Mouse (Mus musculus) midbrain, embryonic 13.5 days (tissue): ENCODE results near the gene Itih5. TPM values are rescaled to one million over a fixed set of nuclear protein-coding genes. Genes with fewer than 3 reads are reported as not detected.
A peak's percentile ranks its signal among the peaks of the same experiment; 100 is the strongest.

Source experiments
- ATAC-seq: fragments of 200-750 bp; cut with Nextera tagmentation; 2 replicates; pipeline ENCODE4 v1.8.0; 2017; ENCODE audit warnings: mild to moderate bottlenecking, moderate TSS enrichment, moderate library complexity
- H3K27ac ChIP-seq: fragments of 300-500 bp; sonication (generic); 2 replicates; pipeline ENCODE4 v1.5.1; 2015; ENCODE audit warnings: inconsistent platforms, mild to moderate bottlenecking, moderate library complexity
- H3K27me3 ChIP-seq: fragments of 300-500 bp; sonication (generic); 2 replicates; pipeline ENCODE4 v1.6.1; 2015; ENCODE audit warnings: mild to moderate bottlenecking, inconsistent platforms
- H3K36me3 ChIP-seq: fragments of 300-500 bp; sonication (generic); 2 replicates; pipeline ENCODE4 v1.6.1; 2015; ENCODE audit warnings: mild to moderate bottlenecking, inconsistent platforms
- H3K4me1 ChIP-seq: fragments of 300-500 bp; sonication (generic); replicated peaks from 2 replicates; pipeline ENCODE4 v1.6.1; 2015; ENCODE audit warnings: inconsistent platforms
- H3K4me2 ChIP-seq: fragments of 300-500 bp; sonication (generic); replicated peaks from 2 replicates; pipeline ENCODE4 v1.6.1; 2015; ENCODE audit warnings: moderate library complexity, mild to moderate bottlenecking, inconsistent platforms
- H3K4me3 ChIP-seq: fragments of 300-500 bp; sonication (generic); replicated peaks from 2 replicates; pipeline ENCODE4 v1.5.1; 2015; ENCODE audit warnings: mild to moderate bottlenecking, inconsistent platforms
- H3K9ac ChIP-seq: fragments of 300-500 bp; sonication (generic); replicated peaks from 2 replicates; pipeline ENCODE4 v1.6.1; 2015; ENCODE audit warnings: mild to moderate bottlenecking, inconsistent platforms
- H3K9me3 ChIP-seq: fragments of 300-500 bp; sonication (generic); 2 replicates; pipeline ENCODE4 v1.6.1; 2016; ENCODE audit warnings: mild to moderate bottlenecking, inconsistent platforms
- WGBS: fragments of 180-500 bp; shearing (Covaris S2); methylation state at CpG from one replicate; pipeline ENCODE4 v1.1.7; 2015; 5-methylcytosine and 5-hydroxymethylcytosine counted together
- polyA plus RNA-seq: library from polyadenylated mRNA; unstranded; fragments of >200 nt; fragmentation: Nextera tagmentation; extraction: Ambion mirVana; gene quantifications from 2 replicates; pipeline ENCODE4 v1.2.1, GENCODE M21; 2015

Itih5 gene
- 4.7 and 6.2 TPM in 2 replicates for polyA plus RNA-seq

- WGBS, result 7% methylated on average over 27 of the region's 27 CpGs
- no peaks in the 10 kb centered on the region for H3K36me3 ChIP-seq
- no peak within 1 kb of the TSS for H3K27ac ChIP-seq
- peaks cover 11% of the 10 kb centered on the region for H3K4me1 ChIP-seq
- H3K9ac ChIP-seq, result peak within 1 kb of the TSS; percentile 51
- H3K4me2 ChIP-seq, result peak within 1 kb of the TSS; percentile 86
- peak within 1 kb of the TSS; percentile 44 for H3K4me3 ChIP-seq
- no peaks in the 10 kb centered on the region for H3K27me3 ChIP-seq
- no peaks in the 10 kb centered on the region for H3K9me3 ChIP-seq
- ATAC-seq, result peak; percentile 85
Observed at GRCm38 (mm10) chr2:10153201-10154075, at the start of gene Itih5. TSS of gene Itih5 (plus strand) at chr2:10153571.

DNA sequence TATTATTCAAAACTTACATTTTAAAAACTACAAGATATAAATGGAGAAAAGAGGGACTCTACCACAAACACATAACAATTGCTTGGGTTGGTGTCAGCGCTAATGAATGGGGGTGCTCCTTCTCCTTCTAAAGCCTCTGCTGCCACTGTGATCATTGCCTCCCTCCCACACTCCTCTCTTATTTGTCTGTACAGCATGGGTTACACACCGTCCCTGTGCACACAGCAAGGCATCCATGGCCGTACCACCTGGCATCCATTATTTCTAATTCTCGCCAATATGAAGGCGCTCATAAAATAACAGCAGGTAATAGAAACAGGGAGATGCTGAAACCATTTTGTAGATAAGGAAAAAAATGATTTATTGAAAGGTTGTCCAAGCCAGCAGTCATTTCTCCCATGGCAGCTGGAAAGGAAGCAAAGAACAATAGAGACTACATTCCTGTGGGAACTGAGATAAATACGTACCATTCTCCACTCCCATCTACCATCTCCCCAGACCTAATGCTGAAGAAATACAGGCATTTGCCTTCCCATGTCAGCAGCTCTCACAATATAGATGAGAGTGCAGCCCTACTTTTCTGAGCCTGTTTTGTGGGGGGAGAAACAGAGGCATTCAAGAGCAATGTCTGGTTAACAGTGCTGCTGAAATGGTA, 44.7 kb upstream of the Itih5 start:
- Histone ChIP-seq H3K4me3 (no peak overlapping the region), H3K9me3 (no peaks in the 10 kb centered on the region), H3K27ac (peak overlapping the region; percentile 9; the same call in 1 of the 2 replicates), H3K36me3 (no peaks in the 10 kb centered on the region), H3K9ac (no peak overlapping the region), H3K4me1 (no peaks in the 10 kb centered on the region), H3K27me3 (no peaks in the 10 kb centered on the region), H3K4me2 (no peak overlapping the region)
- no peak for ATAC-seq
- WGBS, result 83% methylated on average over 6 of the region's 6 CpGs

GRCm38 (mm10) chr2:10118751-10119150, 34.6 kb upstream of the Itih5 start:
- H3K27ac ChIP-seq, result no peak overlapping the region
- H3K27me3 ChIP-seq, result no peaks in the 10 kb centered on the region
- no peak overlapping the region for H3K4me2 ChIP-seq
- H3K4me3 ChIP-seq, result no peak overlapping the region
- no peak for ATAC-seq
- H3K9ac ChIP-seq, result no peak overlapping the region
- whole genome bisulfite sequencing, result 68% methylated on average over 1 of the region's 1 CpGs
- no peaks in the 10 kb centered on the region for H3K4me1 ChIP-seq
- no peaks in the 10 kb centered on the region for H3K36me3 ChIP-seq
- no peaks in the 10 kb centered on the region for H3K9me3 ChIP-seq

DNA sequence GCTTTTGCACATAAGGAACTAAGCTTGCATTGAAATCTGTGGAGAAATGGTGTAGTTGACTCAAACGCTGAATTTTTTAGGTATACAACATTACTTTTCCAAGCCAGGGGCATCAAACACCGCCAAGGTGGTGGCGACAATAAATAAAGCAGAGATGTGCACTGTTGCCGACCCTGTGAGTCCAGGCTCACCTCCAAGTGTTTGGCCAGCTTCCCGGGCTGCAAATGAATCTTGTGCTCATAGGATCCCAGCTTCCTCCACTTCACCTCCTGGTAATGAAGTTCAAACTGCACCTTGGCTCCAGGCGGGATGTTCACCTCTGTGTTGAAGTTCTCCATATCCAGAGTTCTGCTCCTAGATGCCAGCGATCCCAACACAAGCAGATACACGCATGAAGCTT, 34.1 kb upstream of the Itih5 start:
- Histone ChIP-seq H3K27me3 (no peaks in the 10 kb centered on the region), H3K27ac (no peak overlapping the region), H3K4me3 (no peak overlapping the region), H3K9me3 (no peaks in the 10 kb centered on the region), H3K9ac (no peak overlapping the region), H3K4me1 (no peaks in the 10 kb centered on the region), H3K4me2 (no peak overlapping the region), H3K36me3 (no peaks in the 10 kb centered on the region)
- 89% methylated on average over 8 of the region's 8 CpGs for WGBS
- no peak for ATAC-seq

- Histone ChIP-seq H3K36me3 (no peaks in the 10 kb centered on the region), H3K9me3 (no peaks in the 10 kb centered on the region), H3K27ac (no peak overlapping the region), H3K4me3 (no peak overlapping the region), H3K9ac (no peak overlapping the region), H3K27me3 (no peaks in the 10 kb centered on the region), H3K4me2 (no peak overlapping the region), H3K4me1 (no peaks in the 10 kb centered on the region)
- 75% methylated on average over 3 of the region's 3 CpGs for WGBS
- ATAC-seq, result no peak
Observed at GRCm38 (mm10) chr2:10121826-10122225, 31.5 kb upstream of the Itih5 start.

GRCm38 (mm10) chr2:10126122-10126521, 27.2 kb upstream of the Itih5 start:
- H3K4me1 ChIP-seq, result no peaks in the 10 kb centered on the region
- no peaks in the 10 kb centered on the region for H3K36me3 ChIP-seq
- ATAC-seq, result no peak
- H3K4me2 ChIP-seq, result no peak overlapping the region
- H3K9me3 ChIP-seq, result no peaks in the 10 kb centered on the region
- H3K4me3 ChIP-seq, result no peak overlapping the region
- 90% methylated on average over 4 of the region's 4 CpGs for WGBS
- H3K27me3 ChIP-seq, result no peaks in the 10 kb centered on the region
- H3K9ac ChIP-seq, result no peak overlapping the region
- no peak overlapping the region for H3K27ac ChIP-seq

GRCm38 (mm10) chr2:10127471-10127870, 25.9 kb upstream of the Itih5 start:
- Histone ChIP-seq H3K4me2 (no peak overlapping the region), H3K27me3 (no peaks in the 10 kb centered on the region), H3K36me3 (no peaks in the 10 kb centered on the region), H3K4me1 (no peaks in the 10 kb centered on the region), H3K9ac (no peak overlapping the region), H3K4me3 (no peak overlapping the region), H3K27ac (no peak overlapping the region), H3K9me3 (no peaks in the 10 kb centered on the region)
- WGBS, result 87% methylated on average over 5 of the region's 5 CpGs
- ATAC-seq, result no peak

DNA sequence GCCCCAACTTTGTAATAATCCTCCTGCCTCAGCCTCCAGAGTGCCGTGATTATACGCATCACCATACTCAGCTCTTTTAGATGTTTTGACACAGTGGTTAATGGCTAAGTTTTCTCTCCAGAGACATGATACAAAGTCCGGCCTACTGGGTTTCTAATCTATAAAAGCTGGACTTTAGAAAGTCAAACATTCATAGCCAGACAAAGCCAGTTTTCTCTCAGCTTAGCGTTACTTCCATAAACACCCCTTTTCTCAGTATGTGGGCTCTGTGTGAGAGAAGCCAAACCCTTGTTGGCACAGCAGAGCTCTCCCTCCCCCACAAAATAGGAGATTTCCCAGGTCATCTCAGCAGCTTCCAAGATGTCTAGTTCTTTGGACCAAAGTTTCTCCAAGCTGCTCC, 24.8 kb upstream of the Itih5 start:
- Histone ChIP-seq H3K4me3 (no peak overlapping the region), H3K36me3 (no peaks in the 10 kb centered on the region), H3K4me1 (no peaks in the 10 kb centered on the region), H3K9ac (no peak overlapping the region), H3K27me3 (no peaks in the 10 kb centered on the region), H3K4me2 (no peak overlapping the region), H3K9me3 (no peaks in the 10 kb centered on the region), H3K27ac (no peak overlapping the region)
- no peak for ATAC-seq
- 80% methylated on average over 4 of the region's 4 CpGs for WGBS

DNA sequence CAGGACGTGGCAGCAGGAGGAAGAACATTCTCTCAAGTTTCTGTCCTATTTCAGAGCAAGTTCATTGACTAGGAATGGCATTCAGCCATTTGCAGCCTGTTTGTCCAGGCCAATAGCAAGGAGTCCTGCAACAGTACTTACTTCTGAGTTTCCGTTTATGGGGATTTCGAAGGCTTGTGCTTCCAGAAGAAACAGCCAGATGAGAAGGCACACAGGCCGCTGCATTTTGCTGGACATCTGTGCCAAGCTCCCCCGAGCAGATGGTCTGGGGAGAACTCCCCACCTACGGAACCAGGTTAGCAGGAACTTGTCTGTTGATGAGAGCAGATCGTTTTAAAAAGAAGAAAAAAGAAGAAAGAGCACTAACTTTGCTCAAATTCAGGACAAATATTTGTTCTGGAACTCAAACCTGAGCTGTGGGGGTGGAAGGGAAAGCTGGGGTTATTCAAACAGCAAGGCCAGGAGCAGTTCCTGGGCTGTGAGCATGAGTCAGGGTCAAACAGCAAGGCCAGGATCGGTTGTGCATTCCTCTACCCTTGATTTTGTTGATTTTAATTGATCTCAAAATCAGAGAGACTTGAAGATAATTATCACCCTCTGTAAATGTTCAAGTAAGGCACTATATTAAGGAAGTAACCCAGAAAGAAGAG, 22.9 kb upstream of the Itih5 start:
- Histone ChIP-seq H3K27me3 (no peaks in the 10 kb centered on the region), H3K9me3 (no peaks in the 10 kb centered on the region), H3K4me3 (no peak overlapping the region), H3K36me3 (no peaks in the 10 kb centered on the region), H3K4me2 (no peak overlapping the region), H3K4me1 (no peaks in the 10 kb centered on the region), H3K27ac (no peak overlapping the region), H3K9ac (no peak overlapping the region)
- 76% methylated on average over 8 of the region's 8 CpGs for WGBS
- no peak for ATAC-seq

DNA sequence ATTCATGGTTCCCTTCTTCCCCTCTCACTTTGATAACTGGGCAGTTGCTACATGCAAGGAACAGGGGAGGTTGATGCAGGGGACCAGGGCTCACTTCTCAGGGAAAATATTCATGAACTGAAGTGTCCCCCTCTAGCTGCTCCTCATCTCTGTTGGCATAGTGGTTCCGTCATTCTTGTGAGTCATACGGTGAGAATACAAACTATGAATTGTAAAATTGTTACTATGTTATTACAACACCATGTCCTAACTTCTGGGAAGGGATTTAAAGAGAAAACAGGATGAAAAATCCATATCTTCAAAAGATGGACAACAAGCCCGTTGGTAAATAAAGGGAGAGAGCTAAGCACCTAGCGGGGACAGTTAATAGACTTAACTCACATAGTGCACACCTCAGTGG, 22.1 kb upstream of the Itih5 start, which contains the start of gene Itih2:
TSS of gene Itih2 (minus strand) at position 101 of the 400 bp plus-strand sequence.
- no peak within 1 kb of the TSS for H3K9ac ChIP-seq
- ATAC-seq, result no peak
- no peaks in the 10 kb centered on the region for H3K4me1 ChIP-seq
- no peak within 1 kb of the TSS for H3K27ac ChIP-seq
- no peaks in the 10 kb centered on the region for H3K27me3 ChIP-seq
- no peak within 1 kb of the TSS for H3K4me2 ChIP-seq
- no peak within 1 kb of the TSS for H3K4me3 ChIP-seq
- no peaks in the 10 kb centered on the region for H3K36me3 ChIP-seq
- WGBS, result 95% methylated on average over 4 of the region's 4 CpGs
- no peaks in the 10 kb centered on the region for H3K9me3 ChIP-seq

DNA sequence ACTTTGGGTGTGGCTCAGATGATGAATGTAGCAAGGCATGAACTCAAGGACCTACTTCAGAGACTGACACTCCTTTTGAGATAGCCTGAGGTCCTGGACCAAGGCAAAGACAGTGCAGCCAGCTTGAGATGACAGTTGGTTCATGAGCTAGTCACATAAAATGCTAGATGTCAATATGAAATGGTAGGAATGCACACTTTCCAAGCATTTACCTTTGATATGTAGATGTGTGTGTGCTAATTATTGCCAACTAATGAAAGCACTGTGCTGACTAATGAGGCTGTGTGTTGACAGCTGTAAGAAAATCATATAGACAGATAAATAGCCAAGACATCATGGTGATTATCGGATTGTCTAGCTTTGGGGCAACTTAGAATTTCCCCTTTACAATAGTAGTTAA, 21.2 kb upstream of the Itih5 start:
- Histone ChIP-seq H3K27me3 (no peaks in the 10 kb centered on the region), H3K4me1 (no peaks in the 10 kb centered on the region), H3K9ac (no peak overlapping the region), H3K27ac (no peak overlapping the region), H3K4me2 (no peak overlapping the region), H3K4me3 (no peak overlapping the region), H3K9me3 (no peaks in the 10 kb centered on the region), H3K36me3 (no peaks in the 10 kb centered on the region)
- WGBS, result 87% methylated on average over 1 of the region's 1 CpGs
- ATAC-seq, result no peak

- Histone ChIP-seq H3K4me2 (no peak overlapping the region), H3K27me3 (no peaks in the 10 kb centered on the region), H3K36me3 (no peaks in the 10 kb centered on the region), H3K9me3 (no peaks in the 10 kb centered on the region), H3K4me1 (no peaks in the 10 kb centered on the region), H3K4me3 (no peak overlapping the region), H3K27ac (no peak overlapping the region), H3K9ac (no peak overlapping the region)
- 77% methylated on average over 6 of the region's 6 CpGs for WGBS
- ATAC-seq, result no peak
Observed at GRCm38 (mm10) chr2:10133941-10134340, 19.4 kb upstream of the Itih5 start.
